Mouse (Mus musculus) heart, postnatal 25 days (tissue): Measurements from ENCODE around the gene Map2k2. TPM values are rescaled to one million over a fixed set of nuclear protein-coding genes. Genes with fewer than 3 reads are reported as not detected.
"Not testable (repeated sequence)": the region's sequence is repeated elsewhere in the genome, so short reads cannot be mapped to it uniquely, and the experiment has no call there.

Experiments
- DNase-seq: peaks from one replicate; pipeline ENCODE4 v3.0.0; 2022; ENCODE audit warnings: low spot score
- intact Hi-C: fragments of 180-260 bp; cut with DNase I; formaldehyde crosslinking; loops from one replicate; pipeline ENCODE4 v1.15.1; 2025
- total RNA-seq, 2 experiments: library from RNA; stranded (reverse); gene quantifications; 2 replicates each; pipeline ENCODE4 v1.2.3; 2021

The Map2k2 gene
- total RNA-seq, 2 experiments from 2014 or later, result 122 to 123 TPM

DNA sequence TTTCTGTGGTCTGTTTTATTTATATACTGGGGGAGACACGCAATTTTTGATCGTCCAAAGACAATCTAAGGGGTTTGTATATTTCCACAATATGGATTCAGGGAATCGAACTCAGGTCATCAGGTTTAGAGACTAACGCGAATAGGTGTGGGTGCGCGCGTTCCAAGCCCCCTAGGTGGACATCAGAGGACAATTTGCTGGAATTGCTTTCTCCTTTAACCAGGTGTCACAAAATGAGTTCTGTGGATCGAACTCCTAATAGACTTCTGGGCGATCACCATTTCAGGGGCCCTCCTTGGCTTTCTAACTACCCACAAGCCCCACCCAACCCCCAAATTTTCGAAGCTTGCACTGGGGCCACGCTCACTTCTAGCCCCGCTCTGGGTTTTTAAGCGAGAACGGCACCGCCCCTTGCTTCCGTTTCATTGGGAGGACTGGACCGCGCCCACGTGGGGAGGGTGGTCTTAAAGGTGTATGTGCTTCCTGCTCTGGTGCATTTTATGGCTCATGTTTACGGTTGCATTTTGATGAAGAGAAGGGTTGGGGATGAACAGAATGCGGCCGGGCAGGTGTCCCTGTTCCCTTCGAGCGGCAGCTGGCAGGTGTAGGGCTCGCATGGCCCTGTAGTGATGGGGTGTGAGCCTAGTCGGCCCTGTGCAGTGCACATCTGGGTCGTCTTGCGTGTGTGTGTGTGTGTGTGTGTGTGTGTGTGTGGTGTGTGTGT is 63.0 kb downstream of the Map2k2 start:
- peak; percentile 79 for DNase-seq
- intact Hi-C loops, result no loop called here

DNA sequence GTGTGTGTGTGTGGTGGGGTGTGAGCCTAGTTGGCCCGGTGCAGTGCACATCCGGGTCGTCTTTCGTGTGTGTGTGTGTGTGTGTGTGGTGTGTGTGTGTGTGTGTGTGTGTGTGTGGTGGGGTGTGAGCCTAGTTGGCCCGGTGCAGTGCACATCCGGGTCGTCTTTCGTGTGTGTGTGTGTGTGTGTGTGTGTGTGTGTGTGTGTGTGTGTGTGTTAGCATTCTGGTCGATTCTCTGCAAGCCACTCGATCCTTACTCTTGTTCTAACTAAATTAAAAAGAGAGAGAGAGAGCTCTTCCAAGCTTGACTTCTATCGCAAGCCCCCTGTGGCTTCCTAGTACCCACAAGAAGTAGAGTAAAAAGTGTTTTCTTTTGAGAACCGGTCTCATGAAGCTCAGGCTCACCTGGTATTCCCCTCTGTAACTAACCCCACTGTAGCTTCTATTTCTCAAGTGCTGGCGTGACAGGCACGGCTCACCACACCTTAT is 63.7 kb downstream of the Map2k2 start:
- intact Hi-C loops, DNase-seq: not testable (repeated sequence)

DNA sequence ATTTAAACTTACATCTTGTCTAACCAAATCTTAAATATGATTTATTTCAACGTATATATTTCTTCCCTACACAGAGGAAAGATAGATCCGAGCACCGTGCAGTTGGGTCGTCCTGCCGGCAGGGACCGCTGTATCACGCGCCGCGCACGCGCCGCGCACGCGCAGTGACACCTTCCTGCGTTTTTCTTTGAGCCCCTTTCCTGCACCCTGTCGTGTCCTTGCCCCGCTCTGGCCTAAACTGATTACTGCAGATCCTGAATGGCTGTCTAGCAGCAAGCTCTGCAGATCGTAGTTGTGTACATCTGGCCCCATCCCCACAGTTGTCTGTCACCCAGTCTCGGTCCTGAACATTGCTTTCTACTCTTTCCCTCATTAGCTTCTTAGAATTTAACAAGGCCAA is 67.4 kb downstream of the Map2k2 start:
- peak; percentile 56 for DNase-seq
- intact Hi-C loops, result loop anchor here (5.0 kb wide), 1 partner anchor 86 kb away; no protein-coding TSS in a partner anchor

DNA sequence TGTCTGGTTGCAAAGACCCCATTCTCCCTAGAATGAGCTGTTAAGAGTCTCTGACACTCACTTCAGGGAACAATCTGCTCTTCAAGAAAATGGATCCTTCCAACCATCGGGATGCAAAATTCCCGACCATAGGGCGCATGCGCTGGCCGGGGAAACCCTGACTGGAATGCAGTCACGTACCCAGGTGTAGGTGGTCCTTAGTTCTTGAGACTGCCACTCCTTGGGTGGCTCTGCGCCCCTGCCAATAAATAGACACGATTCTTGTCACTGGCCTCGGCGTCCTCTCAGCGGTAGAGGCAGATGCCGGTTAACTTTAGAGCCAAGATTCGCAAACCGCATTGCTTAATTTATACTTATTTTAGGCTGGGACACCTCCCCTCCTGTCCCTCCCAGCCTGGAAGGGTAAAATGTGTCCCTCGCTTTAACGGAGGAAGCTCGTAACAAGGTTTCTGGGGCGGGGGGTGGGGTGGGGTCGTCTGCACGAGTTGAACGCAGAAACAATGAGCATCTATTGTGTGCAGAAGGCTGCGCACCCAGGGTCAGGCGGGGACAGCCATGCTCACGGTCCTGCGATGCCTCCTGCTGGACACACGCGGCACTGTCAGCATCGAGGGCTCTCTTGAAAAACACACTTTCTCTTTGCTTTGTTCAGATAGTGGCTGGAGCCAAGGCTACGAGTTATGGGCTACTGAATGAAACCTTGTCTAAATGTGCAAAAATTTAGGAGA is 69.1 kb downstream of the Map2k2 start:
- intact Hi-C loops, result loop anchor here (5.0 kb wide), 2 partner anchors 87 to 157 kb away; no protein-coding TSS in a partner anchor

DNA sequence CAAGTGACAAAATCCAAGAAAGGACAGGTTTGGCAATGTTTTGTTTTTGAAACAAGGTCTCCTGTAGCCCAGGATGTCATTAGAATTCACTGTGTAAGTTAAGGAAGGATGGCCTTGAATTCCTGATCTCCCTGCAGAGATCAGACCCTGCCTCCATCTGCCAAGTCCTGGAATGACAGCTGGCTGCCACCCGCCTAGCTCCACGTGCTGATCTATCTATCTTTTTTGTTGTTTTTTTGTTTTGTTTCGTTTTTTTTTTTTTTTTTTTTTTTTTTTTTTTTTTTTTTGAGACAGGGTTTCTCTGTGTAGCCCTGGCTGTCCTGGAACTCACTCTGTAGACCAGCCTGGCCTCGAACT is 69.6 kb downstream of the Map2k2 start:
- intact Hi-C loops, result loop anchor here (5.0 kb wide), 1 partner anchor 158 kb away; no protein-coding TSS in a partner anchor
- not testable (repeated sequence) for DNase-seq

More for the DNA sequence above, 69.1 kb downstream of the Map2k2 start:
- DNase-seq, result peak; percentile 77

DNA sequence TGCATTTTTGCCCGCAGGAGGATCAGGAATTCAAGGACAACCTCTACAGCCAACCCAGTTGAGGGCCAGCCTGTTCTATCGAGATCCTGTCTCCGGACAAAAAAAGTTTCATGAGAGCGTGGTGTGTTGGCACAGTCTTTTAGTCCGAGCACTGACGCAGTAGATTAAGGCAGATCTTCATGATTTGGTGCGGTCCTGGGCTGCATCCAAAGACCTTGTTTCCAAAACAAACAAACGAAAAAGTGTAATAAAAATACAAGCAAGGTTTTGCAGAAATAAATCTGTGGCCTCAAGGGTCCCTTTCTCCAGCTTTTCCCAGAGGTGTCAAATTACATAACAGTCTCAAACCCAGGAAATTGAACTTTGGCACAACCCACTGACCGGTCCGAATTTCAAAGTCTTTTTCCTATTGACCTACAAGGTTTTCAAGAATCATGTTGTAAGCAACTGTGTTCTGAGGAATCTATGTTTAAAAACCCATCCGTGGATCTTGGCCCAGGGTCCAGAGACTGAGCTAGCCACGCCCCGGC is 70.3 kb downstream of the Map2k2 start:
- intact Hi-C loops, result loop anchor here (5.0 kb wide), 1 partner anchor 159 kb away; no protein-coding TSS in a partner anchor
- no peak for DNase-seq

DNA sequence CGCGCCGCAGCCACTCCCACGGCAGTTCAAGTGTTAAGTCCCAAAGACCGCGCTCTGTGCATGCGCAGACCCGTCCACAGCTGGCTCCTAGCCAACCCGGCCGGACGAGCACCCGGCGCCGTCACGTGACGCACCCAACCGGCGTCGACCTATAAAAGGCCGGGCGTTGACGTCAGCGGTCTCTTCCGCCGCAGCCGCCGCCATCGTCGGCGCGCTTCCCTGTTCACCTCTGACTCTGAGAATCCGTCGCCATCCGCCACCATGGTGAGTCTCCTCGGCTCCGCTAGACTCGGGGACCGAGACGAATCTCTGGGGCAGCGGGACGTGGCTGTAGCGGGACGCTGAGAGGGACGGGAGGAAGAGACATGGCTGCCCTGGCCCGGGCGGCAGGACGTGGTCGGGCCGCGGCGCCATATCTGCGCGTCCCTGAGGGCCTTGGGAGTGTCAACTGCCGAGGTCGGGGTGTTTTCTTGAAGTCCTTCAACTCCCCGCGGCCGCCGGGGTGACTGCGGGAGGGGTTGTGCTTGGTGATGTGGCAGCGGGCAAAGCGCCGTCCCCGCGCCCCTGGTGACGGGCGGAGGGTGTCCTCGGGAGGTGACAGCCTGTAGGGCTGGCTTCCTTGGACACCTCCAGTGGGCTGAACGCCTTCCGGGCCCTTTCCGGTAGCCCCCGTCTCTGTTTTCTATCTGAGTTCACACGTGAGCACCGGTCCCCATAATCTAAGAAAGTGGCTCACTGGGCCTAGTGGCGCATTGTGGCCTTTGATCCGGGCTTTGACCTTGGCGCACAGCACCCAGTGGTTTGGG is 71.0 kb downstream of the Map2k2 start, which contains the start of gene Eef2:
TSS of gene Eef2 (plus strand) at position 166 of the 806 bp plus-strand sequence.
- intact Hi-C loops, result loop anchor here (5.0 kb wide), 1 partner anchor 159 kb away; no protein-coding TSS in a partner anchor
- DNase-seq, result peak; percentile 97

DNA sequence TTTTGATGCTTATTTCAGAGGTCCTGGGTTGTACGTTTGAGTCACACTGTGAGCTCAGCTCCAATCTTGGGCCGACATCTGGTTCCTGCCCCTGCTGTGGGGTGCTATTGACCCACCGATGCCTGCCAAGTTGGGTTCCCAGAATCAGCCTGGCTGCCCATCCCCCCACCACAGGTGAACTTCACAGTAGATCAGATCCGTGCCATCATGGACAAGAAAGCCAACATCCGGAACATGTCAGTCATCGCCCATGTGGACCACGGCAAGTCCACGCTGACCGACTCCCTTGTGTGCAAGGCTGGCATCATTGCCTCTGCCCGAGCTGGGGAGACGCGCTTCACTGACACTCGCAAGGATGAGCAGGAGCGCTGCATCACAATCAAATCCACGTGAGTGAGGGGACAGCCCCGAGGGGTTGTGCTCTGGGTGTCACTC is 71.8 kb downstream of the Map2k2 start:
- intact Hi-C loops, result loop anchor here (5.0 kb wide), 1 partner anchor 160 kb away; no protein-coding TSS in a partner anchor
- DNase-seq, result no peak

DNA sequence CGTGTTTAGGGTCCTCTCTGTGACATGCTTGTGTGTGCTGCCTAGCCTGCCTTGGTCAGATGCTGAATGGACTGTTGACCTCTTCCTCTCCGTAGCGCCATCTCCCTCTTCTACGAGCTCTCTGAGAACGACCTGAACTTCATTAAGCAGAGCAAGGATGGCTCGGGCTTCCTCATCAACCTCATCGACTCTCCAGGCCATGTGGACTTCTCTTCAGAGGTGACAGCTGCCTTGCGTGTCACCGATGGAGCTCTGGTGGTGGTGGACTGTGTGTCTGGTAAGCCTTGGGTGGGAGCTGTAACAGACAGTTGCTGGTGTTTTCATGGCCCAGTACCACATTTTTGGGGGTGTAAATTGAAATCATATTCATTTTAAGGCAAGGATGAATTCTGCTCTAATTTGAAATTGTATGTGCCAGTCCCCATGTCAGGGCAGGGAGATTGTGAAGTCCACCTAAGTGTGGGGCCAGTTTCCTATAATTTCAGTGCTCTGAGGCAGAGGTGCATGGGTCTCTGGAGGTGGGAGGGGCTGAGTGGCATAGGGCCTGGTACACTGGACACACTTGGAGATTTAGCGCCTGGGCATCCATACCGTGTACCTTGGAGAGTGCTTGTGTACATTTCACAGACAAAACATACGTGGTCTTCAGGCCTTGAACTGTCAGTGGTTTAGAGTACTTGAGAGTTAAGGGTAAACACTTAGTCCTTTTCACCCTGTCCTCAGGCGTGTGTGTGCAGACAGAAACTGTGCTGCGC is 72.4 kb downstream of the Map2k2 start:
- intact Hi-C loops, result loop anchor here (5.0 kb wide), 1 partner anchor 161 kb away; no protein-coding TSS in a partner anchor
- DNase-seq, result no peak

DNA sequence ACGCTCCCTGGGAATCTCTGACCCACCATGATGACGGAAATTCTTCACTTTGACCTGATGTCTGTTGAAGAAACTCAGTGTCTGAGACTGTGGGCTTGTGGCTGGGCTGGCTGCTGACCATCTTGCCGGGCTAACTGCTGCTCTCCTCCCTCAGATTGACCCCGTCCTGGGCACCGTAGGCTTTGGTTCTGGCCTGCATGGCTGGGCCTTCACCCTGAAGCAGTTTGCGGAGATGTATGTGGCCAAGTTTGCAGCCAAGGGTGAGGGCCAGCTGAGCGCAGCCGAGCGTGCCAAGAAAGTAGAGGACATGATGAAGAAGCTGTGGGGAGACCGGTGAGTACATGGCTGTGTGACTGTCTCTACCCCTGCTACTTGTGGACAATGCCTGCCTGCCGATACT is 73.2 kb downstream of the Map2k2 start:
- DNase-seq, result no peak
- intact Hi-C loops, result loop anchor here (5.0 kb wide), 1 partner anchor 162 kb away; no protein-coding TSS in a partner anchor

DNA sequence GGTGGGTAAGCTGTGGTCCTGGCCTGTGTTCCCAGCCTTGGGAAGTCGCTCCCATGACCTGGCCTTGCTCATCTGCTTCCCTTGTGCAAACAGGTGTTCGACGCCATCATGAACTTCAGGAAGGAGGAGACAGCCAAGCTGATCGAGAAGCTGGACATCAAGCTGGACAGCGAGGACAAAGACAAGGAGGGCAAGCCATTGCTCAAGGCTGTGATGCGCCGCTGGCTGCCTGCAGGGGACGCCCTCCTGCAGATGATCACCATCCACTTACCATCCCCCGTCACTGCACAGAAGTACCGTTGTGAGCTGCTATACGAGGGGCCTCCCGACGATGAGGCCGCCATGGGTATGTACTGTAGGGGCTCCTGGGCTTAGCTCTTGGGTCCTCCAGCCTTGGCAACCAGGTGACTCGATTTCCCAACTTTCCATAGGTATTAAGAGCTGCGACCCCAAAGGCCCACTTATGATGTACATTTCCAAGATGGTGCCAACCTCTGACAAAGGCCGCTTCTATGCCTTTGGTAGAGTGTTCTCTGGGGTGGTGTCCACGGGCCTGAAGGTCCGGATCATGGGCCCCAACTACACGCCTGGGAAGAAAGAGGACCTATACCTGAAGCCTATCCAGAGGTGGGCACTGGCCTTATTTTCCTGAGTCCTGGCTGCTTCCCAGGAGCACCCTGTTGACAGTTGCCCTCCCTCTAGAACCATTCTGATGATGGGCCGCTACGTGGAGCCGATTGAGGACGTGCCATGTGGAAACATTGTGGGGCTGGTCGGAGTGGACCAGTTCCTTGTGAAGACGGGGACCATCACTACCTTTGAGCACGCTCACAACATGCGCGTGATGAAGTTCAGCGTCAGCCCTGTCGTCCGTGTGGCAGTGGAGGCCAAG is 74.0 kb downstream of the Map2k2 start:
- DNase-seq, result no peak
- intact Hi-C loops, result loop anchor here (5.0 kb wide), 1 partner anchor 162 kb away; no protein-coding TSS in a partner anchor

DNA sequence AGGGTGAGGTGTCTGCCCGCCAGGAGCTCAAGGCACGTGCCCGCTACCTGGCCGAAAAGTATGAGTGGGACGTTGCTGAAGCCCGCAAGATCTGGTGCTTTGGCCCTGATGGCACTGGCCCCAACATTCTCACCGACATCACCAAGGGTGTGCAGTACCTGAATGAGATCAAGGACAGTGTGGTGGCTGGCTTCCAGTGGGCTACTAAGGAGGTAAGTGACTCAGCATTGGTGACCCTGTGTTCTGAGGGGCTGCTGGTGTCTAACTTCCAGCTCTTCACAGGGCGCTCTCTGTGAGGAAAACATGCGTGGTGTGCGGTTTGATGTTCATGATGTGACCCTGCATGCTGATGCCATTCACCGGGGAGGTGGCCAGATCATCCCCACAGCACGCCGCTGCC is 75.2 kb downstream of the Map2k2 start:
- intact Hi-C loops, result no loop called here
- DNase-seq, result no peak

DNA sequence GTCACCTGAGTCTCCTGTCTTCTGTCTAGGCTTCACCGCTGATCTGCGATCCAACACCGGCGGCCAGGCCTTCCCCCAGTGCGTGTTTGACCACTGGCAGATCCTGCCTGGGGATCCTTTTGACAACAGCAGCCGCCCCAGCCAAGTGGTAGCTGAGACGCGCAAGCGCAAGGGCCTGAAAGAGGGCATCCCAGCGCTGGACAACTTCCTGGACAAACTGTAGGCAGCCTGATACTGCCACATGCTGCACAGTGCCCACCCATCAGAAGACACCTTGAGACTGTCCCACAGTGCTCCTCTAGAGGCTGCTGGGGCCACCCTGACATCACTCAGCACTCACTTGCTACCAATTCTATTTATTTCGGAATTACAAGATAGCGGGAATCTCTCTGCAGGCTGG is 76.1 kb downstream of the Map2k2 start:
- intact Hi-C loops, DNase-seq: not testable (repeated sequence)

DNA sequence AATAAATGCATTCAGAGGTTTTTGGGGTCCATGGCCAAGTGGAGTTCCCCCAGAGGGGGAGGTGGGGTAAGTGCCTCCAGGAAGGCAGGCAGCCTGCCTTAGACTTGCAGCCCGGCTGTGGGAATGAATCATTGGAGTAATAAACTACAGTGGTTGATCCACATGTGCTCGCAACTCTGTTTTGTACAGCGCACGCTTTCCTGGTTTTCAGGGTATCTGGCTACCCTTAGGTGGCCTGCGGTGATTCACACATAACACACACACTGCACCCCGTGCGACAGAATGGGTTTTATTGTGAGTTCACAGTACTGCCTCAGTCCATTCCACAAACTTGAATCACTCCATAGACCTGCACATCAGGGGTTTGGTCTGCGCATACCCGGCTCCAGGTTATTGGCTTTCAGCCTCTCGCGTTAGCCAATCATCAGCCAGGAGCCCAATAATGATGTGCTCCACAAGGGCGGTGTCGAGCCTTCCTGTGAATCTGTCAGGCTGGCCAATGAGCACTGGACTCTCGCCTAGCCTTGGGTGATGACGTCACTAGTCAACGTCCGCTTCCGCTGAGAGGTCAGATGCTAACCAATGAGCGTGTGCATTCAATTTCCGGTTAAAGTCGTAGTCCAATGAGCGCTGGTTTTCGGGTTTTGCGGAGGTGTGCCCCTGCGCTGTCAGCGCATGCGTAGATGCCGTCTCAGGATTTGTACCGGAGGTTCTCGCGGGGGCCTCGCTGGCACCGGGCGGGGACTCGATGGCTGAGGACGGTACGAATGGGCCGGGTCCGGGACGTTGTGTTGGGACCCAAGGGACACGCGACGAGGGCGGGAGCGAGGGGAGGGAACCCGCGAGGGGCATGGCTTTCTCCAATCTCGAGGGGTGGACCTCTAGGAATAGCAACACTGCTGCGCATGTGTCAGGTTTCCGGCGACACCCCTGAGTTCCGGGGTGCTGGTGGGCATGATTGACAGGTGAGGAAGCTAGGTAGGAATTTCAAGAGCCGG is 76.9 kb downstream of the Map2k2 start, which contains the start of gene Dapk3:
TSS of gene Dapk3 (plus strand) at position 670 of the 998 bp plus-strand sequence.
- intact Hi-C loops, result no loop called here
- DNase-seq, result peak; percentile 96
